Mouse (Mus musculus) kidney, postnatal 36 days (tissue): ENCODE measurements around the gene Patj.
A peak's percentile ranks its signal among the peaks of the same experiment; 100 is the strongest.

Experiments
- DNase-seq, 2 experiments: peaks; one replicate each; pipeline ENCODE4 v3.0.0; 2021 to 2022; ENCODE audit warnings: mixed read lengths in 2 of 2

Patj gene

GRCm38 (mm10) chr4:98511964-98512743 is 116.6 kb downstream of the Patj start:
- DNase-seq: peak in 1 of 2 experiments; percentile 5

GRCm38 (mm10) chr4:98520492-98520891 is 124.9 kb downstream of the Patj start:
- DNase-seq: no peak

- no peak for DNase-seq
Observed at GRCm38 (mm10) chr4:98524525-98524924, 128.9 kb downstream of the Patj start.

GRCm38 (mm10) chr4:98535446-98535845 is 139.9 kb downstream of the Patj start:
- no peak for DNase-seq

- DNase-seq: no peak
Observed at GRCm38 (mm10) chr4:98541591-98541990, 146.0 kb downstream of the Patj start.

GRCm38 (mm10) chr4:98543001-98543400 is 147.4 kb downstream of the Patj start:
- no peak for DNase-seq

GRCm38 (mm10) chr4:98545376-98545775 is 149.8 kb downstream of the Patj start:
- peak; percentile 26 to 28 for DNase-seq

GRCm38 (mm10) chr4:98546456-98547176 is 151.0 kb downstream of the Patj start:
- no peak for DNase-seq

GRCm38 (mm10) chr4:98549491-98549890 is 153.9 kb downstream of the Patj start:
- DNase-seq: no peak

- DNase-seq: no peak
Observed at GRCm38 (mm10) chr4:98550116-98550515, 154.5 kb downstream of the Patj start.

- no peak for DNase-seq
Observed at GRCm38 (mm10) chr4:98555666-98556065, 160.1 kb downstream of the Patj start.

GRCm38 (mm10) chr4:98556449-98556848 is 160.9 kb downstream of the Patj start:
- DNase-seq: no peak

- peak; percentile 38 to 76 for DNase-seq
Observed at GRCm38 (mm10) chr4:98557192-98557591, 161.6 kb downstream of the Patj start.

- DNase-seq: no peak
Observed at GRCm38 (mm10) chr4:98560196-98560830, 164.7 kb downstream of the Patj start.

- DNase-seq: no peak
Observed at GRCm38 (mm10) chr4:98563082-98563481, 167.5 kb downstream of the Patj start.

GRCm38 (mm10) chr4:98563506-98564195 is 168.1 kb downstream of the Patj start:
- DNase-seq: peak; percentile 24 to 41

GRCm38 (mm10) chr4:98564196-98564865 is 168.7 kb downstream of the Patj start:
- DNase-seq: no peak

GRCm38 (mm10) chr4:98566741-98567140 is 171.2 kb downstream of the Patj start:
- DNase-seq: no peak

GRCm38 (mm10) chr4:98567457-98567856 is 171.9 kb downstream of the Patj start:
- DNase-seq: no peak

GRCm38 (mm10) chr4:98569904-98570303 is 174.3 kb downstream of the Patj start:
- DNase-seq: no peak

GRCm38 (mm10) chr4:98577275-98577674 is 181.7 kb downstream of the Patj start:
- DNase-seq: no peak

GRCm38 (mm10) chr4:98577957-98578541 is 182.5 kb downstream of the Patj start:
- DNase-seq: no peak
